Mouse (Mus musculus) midbrain, embryonic 11.5 days (tissue): Measurements from ENCODE around the gene Sgpl1. TPM values are rescaled to one million over a fixed set of nuclear protein-coding genes. Genes with fewer than 3 reads are reported as not detected.
A peak's percentile ranks its signal among the peaks of the same experiment; 100 is the strongest.

Source experiments
- ATAC-seq: fragments of 200-750 bp; cut with Nextera tagmentation; 2 replicates; pipeline ENCODE4 v1.8.0; 2017; ENCODE audit warnings: moderate TSS enrichment, moderate library complexity; ENCODE audit not compliant: low FRiP score
- DNase-seq: peaks from one replicate; pipeline ENCODE4 v3.0.0; 2015; ENCODE audit warnings: low spot score; ENCODE audit errors: missing footprints
- H3K27ac ChIP-seq: fragments of 300-500 bp; sonication (generic); 2 replicates; pipeline ENCODE4 v1.5.1; 2014; ENCODE audit warnings: low read depth, low read length
- H3K27me3 ChIP-seq: fragments of 300-500 bp; sonication (generic); 2 replicates; pipeline ENCODE4 v1.6.1; 2014; ENCODE audit warnings: mild to moderate bottlenecking, low read length, moderate library complexity, mixed read lengths; ENCODE audit not compliant: control insufficient read depth, insufficient read depth
- H3K36me3 ChIP-seq: fragments of 300-500 bp; sonication (generic); 2 replicates; pipeline ENCODE4 v1.6.1; 2014; ENCODE audit warnings: mild to moderate bottlenecking, low read length, moderate library complexity, mixed read lengths; ENCODE audit not compliant: control insufficient read depth, insufficient read depth
- H3K4me1 ChIP-seq: fragments of 300-500 bp; sonication (generic); 2 replicates; pipeline ENCODE4 v1.6.1; 2014; ENCODE audit warnings: low read length; ENCODE audit not compliant: control insufficient read depth, insufficient read depth
- H3K4me2 ChIP-seq: fragments of 300-500 bp; sonication (generic); 2 replicates; pipeline ENCODE4 v1.6.1; 2014; ENCODE audit warnings: mild to moderate bottlenecking, moderate library complexity
- H3K4me3 ChIP-seq: fragments of 300-500 bp; sonication (generic); 2 replicates; pipeline ENCODE4 v1.5.1; 2014; ENCODE audit warnings: low read depth, low read length
- H3K9ac ChIP-seq: fragments of 300-500 bp; sonication (generic); 2 replicates; pipeline ENCODE4 v1.6.1; 2014; ENCODE audit warnings: low read length
- H3K9me3 ChIP-seq: fragments of 300-500 bp; sonication (generic); 2 replicates; pipeline ENCODE4 v1.6.1; 2016; ENCODE audit warnings: low read length; ENCODE audit not compliant: control insufficient read depth
- WGBS: fragments of 180-500 bp; shearing (Covaris S2); extraction: QIAGEN DNeasy Blood & Tissue Kit; methylation state at CpG from one replicate; pipeline ENCODE4 v1.1.7; 2014; 5-methylcytosine and 5-hydroxymethylcytosine counted together
- polyA plus RNA-seq: library from polyadenylated mRNA; unstranded; fragments of >200 nt; fragmentation: Nextera tagmentation; extraction: Ambion mirVana; gene quantifications from 2 replicates; pipeline ENCODE4 v1.2.1, GENCODE M21; 2014

The Sgpl1 gene
- polyA plus RNA-seq, 1 experiment from 2014 or later: 78.0 TPM

DNA sequence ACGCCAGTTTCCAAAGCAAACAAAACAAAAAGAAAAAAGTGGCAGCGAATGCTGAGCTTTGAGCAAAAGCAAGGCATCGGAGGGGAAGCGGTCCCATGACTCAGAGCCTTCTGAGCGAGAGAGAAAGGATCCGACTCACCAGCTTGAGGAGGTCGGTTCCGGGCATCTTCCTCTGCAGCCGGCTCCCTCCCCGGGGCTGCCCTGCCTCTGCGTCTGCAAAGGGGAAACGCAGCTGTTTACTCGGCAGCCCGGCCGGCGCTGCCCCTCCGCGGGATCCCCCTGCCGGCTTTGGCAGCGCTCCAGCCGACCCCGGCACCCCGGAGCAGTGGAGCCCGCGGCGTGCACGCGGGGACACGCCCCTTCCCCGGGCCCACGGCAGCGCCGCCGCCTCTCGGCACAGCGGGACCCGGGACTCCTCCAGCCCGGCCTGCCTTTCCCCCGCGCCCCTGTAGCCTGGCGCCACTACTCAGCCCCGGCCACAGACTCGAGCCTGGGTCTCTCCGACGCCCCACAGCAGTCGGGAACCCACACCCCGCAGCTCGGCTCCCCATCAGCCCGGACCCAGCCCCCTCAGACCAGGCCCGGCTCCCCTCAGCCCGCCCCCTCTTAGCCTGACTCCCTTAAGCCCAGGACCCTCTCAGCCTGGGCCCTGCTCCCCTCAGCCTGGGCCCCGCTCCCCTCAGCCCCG is 1.2 kb downstream of the Sgpl1 start:
- H3K4me1 ChIP-seq: peaks cover 5% of the 10 kb centered on the region
- no peaks in the 10 kb centered on the region for H3K36me3 ChIP-seq
- peak overlapping the region; percentile 73 for H3K4me3 ChIP-seq
- H3K9me3 ChIP-seq: no peaks in the 10 kb centered on the region
- 1% methylated on average over 50 of the region's 53 CpGs for WGBS
- DNase-seq: peak; percentile 94
- peak overlapping the region; percentile 78 for H3K27ac ChIP-seq
- H3K27me3 ChIP-seq: no peaks in the 10 kb centered on the region
- peak; percentile 70 for ATAC-seq
- peak overlapping the region; percentile 76 for H3K9ac ChIP-seq
- peak overlapping the region; percentile 81 for H3K4me2 ChIP-seq

- peaks cover 5% of the 10 kb centered on the region for H3K4me1 ChIP-seq
- no peak for DNase-seq
- 0% methylated on average over 3 of the region's 3 CpGs for WGBS
- H3K9me3 ChIP-seq: no peaks in the 10 kb centered on the region
- H3K36me3 ChIP-seq: no peaks in the 10 kb centered on the region
- peak overlapping the region; percentile 73 for H3K4me3 ChIP-seq
- ATAC-seq: no peak
- peak overlapping the region; percentile 81 for H3K4me2 ChIP-seq
- H3K27me3 ChIP-seq: no peaks in the 10 kb centered on the region
- H3K9ac ChIP-seq: peak overlapping the region; percentile 76
- peak overlapping the region; percentile 78 for H3K27ac ChIP-seq
Observed at GRCm38 (mm10) chr10:61145766-61146118, 1.8 kb downstream of the Sgpl1 start.

DNA sequence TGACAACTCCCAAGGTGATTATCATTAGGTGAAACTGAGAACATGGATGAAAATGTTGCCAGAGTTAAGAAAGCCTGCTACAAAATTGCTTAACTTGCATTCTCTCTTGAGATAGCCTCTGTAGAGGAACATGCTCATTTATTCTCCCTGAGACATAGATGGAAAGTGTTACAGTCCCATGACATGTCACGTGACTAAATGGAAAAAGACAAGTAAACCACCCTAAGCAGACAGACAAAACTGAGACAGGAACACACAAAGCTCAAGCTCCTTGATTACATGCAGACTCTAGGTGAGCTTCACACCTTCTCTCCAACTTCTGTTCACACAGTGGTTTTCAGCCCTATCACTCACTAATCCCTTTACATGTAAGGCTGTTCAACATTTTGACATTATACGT is 4.2 kb downstream of the Sgpl1 start:
- H3K9me3 ChIP-seq: no peaks in the 10 kb centered on the region
- no peaks in the 10 kb centered on the region for H3K36me3 ChIP-seq
- no peaks in the 10 kb centered on the region for H3K27me3 ChIP-seq
- no peak overlapping the region for H3K9ac ChIP-seq
- no peak overlapping the region for H3K4me3 ChIP-seq
- peaks cover 5% of the 10 kb centered on the region for H3K4me1 ChIP-seq
- H3K4me2 ChIP-seq: no peak overlapping the region
- WGBS: 94% methylated on average over 2 of the region's 2 CpGs
- H3K27ac ChIP-seq: no peak overlapping the region
- ATAC-seq (no peak), DNase-seq (no peak)

- no peak overlapping the region for H3K4me3 ChIP-seq
- ATAC-seq: no peak
- no peak overlapping the region for H3K4me2 ChIP-seq
- WGBS: 85% methylated on average over 1 of the region's 1 CpGs
- H3K9ac ChIP-seq: no peak overlapping the region
- H3K27ac ChIP-seq: no peak overlapping the region
- no peak for DNase-seq
- no peaks in the 10 kb centered on the region for H3K27me3 ChIP-seq
- no peaks in the 10 kb centered on the region for H3K36me3 ChIP-seq
- H3K9me3 ChIP-seq: no peaks in the 10 kb centered on the region
- no peaks in the 10 kb centered on the region for H3K4me1 ChIP-seq
Observed at GRCm38 (mm10) chr10:61137567-61137966, 9.9 kb downstream of the Sgpl1 start.

GRCm38 (mm10) chr10:61135226-61135839 is 12.2 kb downstream of the Sgpl1 start:
- DNase-seq (no peak), ATAC-seq (no peak)
- Histone ChIP-seq H3K9me3 (no peaks in the 10 kb centered on the region), H3K36me3 (no peaks in the 10 kb centered on the region), H3K9ac (no peak overlapping the region), H3K27me3 (no peaks in the 10 kb centered on the region), H3K4me1 (no peaks in the 10 kb centered on the region), H3K27ac (no peak overlapping the region), H3K4me3 (no peak overlapping the region), H3K4me2 (no peak overlapping the region)
- WGBS: 67% methylated on average over 3 of the region's 3 CpGs

- Histone ChIP-seq H3K9ac (no peak overlapping the region), H3K27ac (no peak overlapping the region), H3K4me3 (no peak overlapping the region), H3K4me1 (no peaks in the 10 kb centered on the region), H3K27me3 (no peaks in the 10 kb centered on the region), H3K4me2 (no peak overlapping the region), H3K36me3 (no peaks in the 10 kb centered on the region), H3K9me3 (no peaks in the 10 kb centered on the region)
- DNase-seq: no peak
- no peak for ATAC-seq
- 83% methylated on average over 4 of the region's 4 CpGs for WGBS
Observed at GRCm38 (mm10) chr10:61134041-61134440, 13.5 kb downstream of the Sgpl1 start.

GRCm38 (mm10) chr10:61130959-61131358 is 16.5 kb downstream of the Sgpl1 start:
- no peak for ATAC-seq
- no peak for DNase-seq
- Histone ChIP-seq H3K9me3 (no peaks in the 10 kb centered on the region), H3K36me3 (no peaks in the 10 kb centered on the region), H3K4me1 (no peaks in the 10 kb centered on the region), H3K9ac (no peak overlapping the region), H3K4me2 (no peak overlapping the region), H3K4me3 (no peak overlapping the region), H3K27ac (no peak overlapping the region), H3K27me3 (no peaks in the 10 kb centered on the region)
- 85% methylated on average over 3 of the region's 3 CpGs for WGBS

GRCm38 (mm10) chr10:61128701-61129365 is 18.7 kb downstream of the Sgpl1 start:
- Histone ChIP-seq H3K27ac (no peak overlapping the region), H3K27me3 (no peaks in the 10 kb centered on the region), H3K4me1 (no peaks in the 10 kb centered on the region), H3K36me3 (no peaks in the 10 kb centered on the region), H3K4me2 (no peak overlapping the region), H3K9ac (no peak overlapping the region), H3K9me3 (no peaks in the 10 kb centered on the region), H3K4me3 (no peak overlapping the region)
- DNase-seq (no peak), ATAC-seq (no peak)
- 92% methylated on average over 1 of the region's 1 CpGs for WGBS

GRCm38 (mm10) chr10:61124462-61124861 is 23.0 kb downstream of the Sgpl1 start:
- Histone ChIP-seq H3K9me3 (no peaks in the 10 kb centered on the region), H3K4me2 (no peak overlapping the region), H3K27me3 (no peaks in the 10 kb centered on the region), H3K4me3 (no peak overlapping the region), H3K9ac (no peak overlapping the region), H3K27ac (no peak overlapping the region), H3K36me3 (0 out of 2 replicates have a peak, but pooled peaks cover 2% of the 10 kb centered on the region), H3K4me1 (no peaks in the 10 kb centered on the region)
- no peak for ATAC-seq
- WGBS: 96% methylated on average over 2 of the region's 2 CpGs
- no peak for DNase-seq
